Mouse (Mus musculus) MEL (cell line): ENCODE data around the gene Tdo2. TPM values are rescaled to one million over a fixed set of nuclear protein-coding genes. Genes with fewer than 3 reads are reported as not detected.

Experiments used
- DNase-seq: peaks from one replicate; pipeline ENCODE4 v3.0.0; 2011; ENCODE audit warnings: low read depth, low spot score
- H3K27ac ChIP-seq: 2 replicates; pipeline ENCODE4 v1.5.1; 2012; ENCODE audit warnings: low read depth, mild to moderate bottlenecking, control low read depth, low read length, moderate library complexity; ENCODE audit not compliant: control insufficient read depth
- H3K27me3 ChIP-seq, 2 experiments: fragments of 150-350 bp in 1 of 2; sonication (generic) in 1 of 2; 2 replicates each; pipeline ENCODE4 v1.6.1; 2012; ENCODE audit warnings: low read length in 2 of 2, mild to moderate bottlenecking in 2 of 2, improper control_type of control experiment in 1 of 2, moderate library complexity in 1 of 2; ENCODE audit not compliant: insufficient read depth in 2 of 2, control insufficient read depth in 1 of 2
- H3K36me3 ChIP-seq, 2 experiments: 2 replicates each; pipeline ENCODE4 v1.6.1; 2012 to 2014; ENCODE audit warnings: low read length in 2 of 2, improper control_type of control experiment in 1 of 2, inconsistent platforms in 1 of 2, mild to moderate bottlenecking in 1 of 2; ENCODE audit not compliant: insufficient read depth in 2 of 2, control insufficient read depth in 1 of 2
- H3K4me1 ChIP-seq, 2 experiments: fragments of 150-350 bp in 1 of 2; sonication (generic) in 1 of 2; 2 replicates each; pipeline ENCODE4 v1.6.1; 2012; ENCODE audit warnings: low read length in 2 of 2, improper control_type of control experiment in 1 of 2, mild to moderate bottlenecking in 1 of 2; ENCODE audit not compliant: insufficient read depth in 2 of 2, control insufficient read depth in 1 of 2
- H3K4me3 ChIP-seq, 2 experiments: fragments of 150-350 bp in 1 of 2; sonication (generic) in 1 of 2; 2 replicates each; pipeline ENCODE4 v1.5.1; 2012; ENCODE audit warnings: low read depth in 2 of 2, low read length in 2 of 2, mild to moderate bottlenecking in 2 of 2, moderate library complexity in 2 of 2, control low read depth in 1 of 2, improper control_type of control experiment in 1 of 2; ENCODE audit not compliant: control insufficient read depth in 1 of 2, insufficient read depth in 1 of 2
- H3K79me2 ChIP-seq: 2 replicates; pipeline ENCODE4 v1.6.1; 2012; ENCODE audit warnings: mild to moderate bottlenecking, low read length, moderate library complexity; ENCODE audit not compliant: control insufficient read depth, poor library complexity, insufficient read depth
- H3K9ac ChIP-seq: 2 replicates; pipeline ENCODE4 v1.6.1; 2012; ENCODE audit warnings: low read depth, mild to moderate bottlenecking, control low read depth, low read length, moderate library complexity; ENCODE audit not compliant: control insufficient read depth, poor library complexity, severe bottlenecking
- H3K9me3 ChIP-seq: fragments of 150-350 bp; sonication (generic); replicated peaks from 2 replicates; pipeline ENCODE4 v1.6.1; 2012; ENCODE audit warnings: mild to moderate bottlenecking, low read length, improper control_type of control experiment, moderate library complexity; ENCODE audit not compliant: insufficient read depth
- CHD1 ChIP-seq: IDR thresholded peaks from 2 replicates; pipeline ENCODE4 v1.6.1; 2012; ENCODE audit warnings: low read depth, mild to moderate bottlenecking, inconsistent platforms, low read length, improper control_type of control experiment
- CHD2 ChIP-seq: IDR thresholded peaks from 2 replicates; pipeline ENCODE4 v1.6.1; 2011; ENCODE audit warnings: low read length, improper control_type of control experiment
- EP300 ChIP-seq, 2 experiments: IDR thresholded peaks; 2 replicates each; pipeline ENCODE4 v1.6.1; 2011; ENCODE audit warnings: improper control_type of control experiment in 2 of 2, low read length in 2 of 2, low read depth in 1 of 2, mild to moderate bottlenecking in 1 of 2
- ETS1 ChIP-seq: IDR thresholded peaks from 2 replicates; pipeline ENCODE4 v1.6.1; 2012; ENCODE audit warnings: low read depth, mild to moderate bottlenecking, inconsistent platforms, low read length, improper control_type of control experiment, moderate library complexity
- JUND ChIP-seq: IDR thresholded peaks from 2 replicates; pipeline ENCODE4 v1.6.1; 2011; ENCODE audit warnings: low read depth, mild to moderate bottlenecking, improper control_type of control experiment, low read length
- MAX ChIP-seq: IDR thresholded peaks from 2 replicates; pipeline ENCODE4 v1.6.1; 2011; ENCODE audit warnings: low read length, improper control_type of control experiment
- MEF2A ChIP-seq: IDR thresholded peaks from 2 replicates; pipeline ENCODE4 v1.6.1; 2014; ENCODE audit warnings: low read depth, mild to moderate bottlenecking, inconsistent platforms, low read length, improper control_type of control experiment; ENCODE audit not compliant: poor library complexity, insufficient replicate concordance, severe bottlenecking; ENCODE audit errors: extremely low read depth
- MYB ChIP-seq: IDR thresholded peaks from 2 replicates; pipeline ENCODE4 v1.6.1; 2011; ENCODE audit warnings: mild to moderate bottlenecking, low read depth, low read length, improper control_type of control experiment
- NELFE ChIP-seq: IDR thresholded peaks from 2 replicates; pipeline ENCODE4 v1.6.1; 2011; ENCODE audit warnings: low read depth, low read length, improper control_type of control experiment
- NRF1 ChIP-seq: IDR thresholded peaks from 2 replicates; pipeline ENCODE4 v1.6.1; 2014; ENCODE audit warnings: low read depth, mild to moderate bottlenecking, inconsistent platforms, low read length, improper control_type of control experiment, moderate library complexity; ENCODE audit not compliant: poor library complexity, insufficient read depth, severe bottlenecking
- POLR2AphosphoS2 ChIP-seq: IDR thresholded peaks from 2 replicates; pipeline ENCODE4 v1.6.1; 2011; ENCODE audit warnings: low read length, improper control_type of control experiment
- POLR2AphosphoS5 ChIP-seq: IDR thresholded peaks from 2 replicates; pipeline ENCODE4 v1.6.1; 2012; ENCODE audit warnings: low read depth, borderline replicate concordance, mild to moderate bottlenecking, inconsistent platforms, low read length, moderate library complexity, mixed read lengths
- SIN3A ChIP-seq: IDR thresholded peaks from 2 replicates; pipeline ENCODE4 v1.6.1; 2012; ENCODE audit warnings: low read length, improper control_type of control experiment, inconsistent platforms
- SMC3 ChIP-seq: IDR thresholded peaks from 2 replicates; pipeline ENCODE4 v1.6.1; 2011; ENCODE audit warnings: low read depth, low read length, improper control_type of control experiment
- TAL1 ChIP-seq: IDR thresholded peaks from 2 replicates; pipeline ENCODE4 v1.6.1; 2012; ENCODE audit warnings: mild to moderate bottlenecking, inconsistent platforms, low read length, moderate library complexity, mixed read lengths
- USF1 ChIP-seq: IDR thresholded peaks from 2 replicates; pipeline ENCODE4 v1.6.1; 2014; ENCODE audit warnings: low read depth, mild to moderate bottlenecking, inconsistent platforms, low read length, improper control_type of control experiment, moderate library complexity
- USF2 ChIP-seq, 2 experiments: IDR thresholded peaks; 2 replicates each; pipeline ENCODE4 v1.6.1; 2011 to 2012; ENCODE audit warnings: improper control_type of control experiment in 2 of 2, low read length in 2 of 2, borderline replicate concordance in 1 of 2, inconsistent platforms in 1 of 2, low read depth in 1 of 2, mild to moderate bottlenecking in 1 of 2; ENCODE audit not compliant: insufficient read depth in 1 of 2
- ZC3H11A ChIP-seq: IDR thresholded peaks from 2 replicates; pipeline ENCODE4 v1.6.1; 2012; ENCODE audit warnings: low read depth, mild to moderate bottlenecking, inconsistent platforms, low read length, improper control_type of control experiment
- ZMIZ1 ChIP-seq: IDR thresholded peaks from 2 replicates; pipeline ENCODE4 v1.6.1; 2012; ENCODE audit warnings: low read depth, mild to moderate bottlenecking, inconsistent platforms, low read length, improper control_type of control experiment, moderate library complexity
- ZNF384 ChIP-seq: IDR thresholded peaks from 2 replicates; pipeline ENCODE4 v1.6.1; 2012; ENCODE audit warnings: low read depth, mild to moderate bottlenecking, inconsistent platforms, low read length, improper control_type of control experiment
- polyA plus RNA-seq, 2 experiments: library from polyadenylated mRNA; stranded (reverse) in 1 of 2; unstranded in 1 of 2; fragments of >175 nt in 1 of 2; fragments of >200 nt in 1 of 2; gene quantifications; 2 replicates each; pipeline versions ENCODE4 v1.2.1 to v1.2.4; 2012; ENCODE audit warnings: low replicate concordance in 2 of 2, low read depth in 1 of 2; ENCODE audit not compliant: insufficient read length in 2 of 2, insufficient read depth in 1 of 2, missing spikeins in 1 of 2
- total RNA-seq: library from RNA; depleted of rRNA; stranded (reverse); fragments of 300-350 nt; gene quantifications from 2 replicates; pipeline ENCODE4 v1.2.3, GENCODE M21; 2012

Gene Tdo2
- total and polyA plus RNA-seq, 3 experiments: not detected

DNA sequence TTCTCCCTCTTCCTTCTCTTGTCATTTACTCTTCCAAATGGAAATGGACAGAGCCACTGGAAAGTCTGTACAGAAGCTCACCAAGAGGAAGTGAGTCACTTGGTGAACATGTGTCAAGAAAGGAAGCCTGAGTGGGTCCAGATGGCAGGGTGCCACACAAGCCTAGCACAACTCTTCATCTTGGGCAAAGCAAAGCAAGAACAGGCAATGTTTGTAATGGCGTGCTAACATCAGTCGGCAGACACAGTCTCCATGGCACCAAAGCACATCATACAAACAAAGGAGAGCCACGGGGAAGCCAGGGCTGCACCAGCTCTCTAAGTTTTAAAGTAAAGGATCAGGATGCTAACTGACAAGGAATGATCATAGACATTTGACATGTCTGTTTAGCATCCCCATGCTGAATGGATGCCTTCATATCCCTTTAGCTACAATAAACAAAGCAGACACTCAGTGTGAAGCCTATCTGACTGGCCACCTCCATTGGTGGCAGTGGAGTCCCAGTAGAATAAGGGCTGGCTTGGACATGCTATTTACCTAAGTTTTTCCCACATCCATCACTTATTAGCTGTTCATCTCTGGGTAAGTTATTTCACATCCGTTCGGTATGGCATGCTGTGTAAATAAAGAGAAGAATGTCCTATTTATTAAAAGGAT, 59.8 kb downstream of the Tdo2 start:
- no peak for DNase-seq
- TF ChIP-seq SIN3A: no peak
- no peak for TF ChIP-seq TAL1
- TF ChIP-seq CHD2: no peak
- TF ChIP-seq NRF1: no peak
- TF ChIP-seq NELFE: no peak
- no peak for TF ChIP-seq ZNF384
- no peak for TF ChIP-seq POLR2AphosphoS2
- TF ChIP-seq CHD1: no peak
- no peak for TF ChIP-seq ZC3H11A
- no peak for TF ChIP-seq ZMIZ1
- TF ChIP-seq SMC3: no peak
- no peak for TF ChIP-seq MYB
- TF ChIP-seq, all 39 proteins: peak for 0
- Histone ChIP-seq H3K36me3 (no peaks in the 10 kb centered on the region), H3K27me3 (no peaks in the 10 kb centered on the region), H3K27ac (no peak overlapping the region), H3K79me2 (no peaks in the 10 kb centered on the region), H3K4me3 (no peak overlapping the region), H3K4me1 (no peaks in the 10 kb centered on the region), H3K9ac (no peak overlapping the region), H3K9me3 (no peaks in the 10 kb centered on the region)

DNA sequence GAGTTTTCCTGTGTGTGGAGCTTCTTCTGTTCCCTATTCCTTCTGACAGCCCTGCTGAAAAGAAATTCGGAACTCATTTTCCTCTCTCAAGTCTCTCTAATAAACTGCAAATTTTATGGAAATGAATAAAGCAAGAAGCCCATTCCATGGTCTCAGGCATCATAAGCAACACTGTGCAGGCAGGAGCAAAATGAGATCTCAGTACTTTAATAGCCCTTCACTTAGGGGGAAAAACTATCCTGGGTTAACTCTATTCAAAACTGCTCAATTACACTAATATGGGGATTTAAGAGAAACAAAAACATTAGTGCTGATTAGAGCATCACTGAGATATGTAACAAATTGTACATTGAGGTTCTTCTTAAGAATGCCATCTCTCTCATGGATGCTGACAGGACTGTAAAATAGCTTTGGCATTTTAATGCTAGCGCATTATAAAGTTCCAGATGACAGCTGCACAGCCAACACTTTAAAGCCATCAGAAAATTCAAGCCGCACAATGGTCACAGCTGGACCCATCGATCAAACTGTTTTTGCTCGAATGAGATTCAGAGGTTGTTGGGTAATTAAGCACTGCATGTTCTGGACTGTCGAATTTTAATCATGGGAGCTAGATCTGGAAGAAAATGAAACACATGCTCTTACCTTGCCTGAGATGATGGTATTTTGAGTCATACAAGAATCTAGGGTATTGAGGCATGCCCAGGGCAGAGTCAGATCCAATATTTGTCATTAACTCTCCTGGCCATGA, 65.5 kb downstream of the Tdo2 start:
- Histone ChIP-seq H3K36me3 (no peaks in the 10 kb centered on the region), H3K79me2 (no peaks in the 10 kb centered on the region), H3K27ac (no peak overlapping the region), H3K9me3 (no peaks in the 10 kb centered on the region), H3K9ac (no peak overlapping the region), H3K4me1 (no peaks in the 10 kb centered on the region), H3K27me3 (no peaks in the 10 kb centered on the region), H3K4me3 (no peak overlapping the region)
- TF ChIP-seq USF2 (IDR thresholded peaks at IDR 0.05; ENCODE audit: borderline replicate concordance in 1 of 2, insufficient read depth in 1 of 2, low read depth in 1 of 2, low read length in 2 of 2) (no peak), JUND (no peak), USF1 (no peak), EP300 (IDR thresholded peaks at IDR 0.05; ENCODE audit: low read depth in 1 of 2, low read length in 2 of 2) (no peak), POLR2AphosphoS2 (no peak), SIN3A (no peak), CHD1 (no peak), ETS1 (no peak), TAL1 (no peak), POLR2AphosphoS5 (no peak), NELFE (no peak), MAX (no peak), SMC3 (no peak), MEF2A (no peak)
- DNase-seq: no peak
